Mouse (Mus musculus): ENCODE measurements at regions not wholly inside any gene's neighbourhood (a gene's known extent, or its start where the extent isn't known, plus 50 kb on each side); places are given as distances from the start of the nearest gene placed in this dataset.
A peak's percentile ranks its signal among the peaks of the same experiment; 100 is the strongest.
"Not testable (repeated sequence)": the region's sequence is repeated elsewhere in the genome, so short reads cannot be mapped to it uniquely, and the experiment has no call there.

GRCm38 (mm10) chr13:7967886-7968285 lies 234.8 kb upstream of the Adarb2 start:
- DNase-seq, result no peak

GRCm38 (mm10) chr13:7994198-7994597 lies 208.5 kb upstream of the Adarb2 start:
- no peak for DNase-seq

- not testable (repeated sequence) for DNase-seq
Observed at GRCm38 (mm10) chr13:8030096-8030495, 172.6 kb upstream of the Adarb2 start.

- no peak for DNase-seq
Observed at GRCm38 (mm10) chr13:8050930-8051495, 151.7 kb upstream of the Adarb2 start.

GRCm38 (mm10) chr13:8056122-8056818 lies 146.4 kb upstream of the Adarb2 start:
- DNase-seq, result no peak

GRCm38 (mm10) chr13:8087154-8087553 lies 115.5 kb upstream of the Adarb2 start:
- no peak for DNase-seq

GRCm38 (mm10) chr13:8089519-8089918 lies 113.1 kb upstream of the Adarb2 start:
- DNase-seq, result peak in 1 of 2 experiments; percentile 20

GRCm38 (mm10) chr13:8108701-8109100 lies 94.0 kb upstream of the Adarb2 start:
- no peak for DNase-seq

GRCm38 (mm10) chr13:8112953-8113352 lies 89.7 kb upstream of the Adarb2 start:
- no peak for DNase-seq

GRCm38 (mm10) chr13:8119013-8119412 lies 83.7 kb upstream of the Adarb2 start:
- DNase-seq, result no peak

GRCm38 (mm10) chr13:8119986-8120385 lies 82.7 kb upstream of the Adarb2 start:
- no peak for DNase-seq

GRCm38 (mm10) chr13:8134764-8135163 lies 67.9 kb upstream of the Adarb2 start:
- no peak for DNase-seq

GRCm38 (mm10) chr13:8139396-8139795 lies 63.3 kb upstream of the Adarb2 start:
- no peak for DNase-seq

GRCm38 (mm10) chr13:8152168-8152567 lies 50.5 kb upstream of the Adarb2 start:
- DNase-seq, result no peak

All from cerebellum, postnatal 25 days (tissue).